Mouse (Mus musculus) lung, postnatal 25 days (tissue): ENCODE data around the gene Reck.

ENCODE experiments used
- DNase-seq: peaks from one replicate; pipeline ENCODE4 v3.0.0; 2022; ENCODE audit warnings: low spot score

The Reck gene

GRCm38 (mm10) chr4:43906443-43906842 lies 31.1 kb downstream of the Reck start:
- DNase-seq: peak; percentile 67

- no peak for DNase-seq
These were observed 42.9 kb downstream of the Reck start for GRCm38 (mm10) chr4:43918221-43918620.

GRCm38 (mm10) chr4:43920602-43921001 lies 45.3 kb downstream of the Reck start:
- no peak for DNase-seq

- no peak for DNase-seq
These were observed 49.8 kb downstream of the Reck start for GRCm38 (mm10) chr4:43925125-43925524.

DNA sequence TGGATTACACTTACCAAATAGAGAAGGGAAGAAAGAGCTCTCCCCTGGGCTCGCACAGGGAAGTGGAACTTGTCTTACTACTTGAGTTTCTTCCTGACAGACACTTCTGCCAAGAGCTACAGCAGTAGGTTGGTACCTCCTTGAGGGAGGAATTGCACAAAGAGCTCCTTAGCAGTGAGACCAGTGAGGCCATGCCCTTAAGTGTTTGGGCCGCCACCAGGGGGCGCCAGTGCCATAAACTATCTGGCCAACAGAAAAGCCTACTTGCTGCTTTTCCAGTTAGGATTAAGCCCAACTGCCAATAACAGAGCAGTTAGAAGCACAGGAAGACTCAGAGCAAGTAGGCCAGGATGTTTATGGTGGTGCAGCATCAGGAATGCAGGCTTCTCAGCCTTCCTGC lies 50.4 kb downstream of the Reck start:
- DNase-seq: peak; percentile 88

GRCm38 (mm10) chr4:43927826-43928225 lies 52.5 kb downstream of the Reck start:
- no peak for DNase-seq

DNA sequence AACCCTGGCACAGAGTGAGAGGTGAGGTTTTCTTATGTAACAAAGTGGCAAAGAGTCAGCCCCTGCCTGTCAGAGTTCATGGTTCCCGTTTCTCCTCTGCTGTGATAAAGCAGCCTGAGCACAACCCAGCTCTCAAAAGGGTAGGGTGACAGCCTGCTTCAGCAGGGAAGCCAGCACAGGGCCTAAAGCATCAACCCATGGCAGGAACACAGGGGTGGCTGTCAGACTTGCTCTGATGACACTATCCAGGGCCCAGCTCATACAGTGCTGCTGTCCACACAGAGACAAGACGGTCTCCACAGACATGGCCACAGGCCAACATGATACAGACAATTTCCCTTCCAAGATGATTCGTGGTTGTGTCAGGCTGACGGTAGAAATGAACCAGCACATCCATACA lies 56.5 kb downstream of the Reck start:
- DNase-seq: no peak

GRCm38 (mm10) chr4:43936186-43936585 lies 60.9 kb downstream of the Reck start:
- no peak for DNase-seq

GRCm38 (mm10) chr4:43936749-43937674 lies 61.7 kb downstream of the Reck start:
- DNase-seq: peak; percentile 28

- DNase-seq: no peak
These were observed 66.0 kb downstream of the Reck start for GRCm38 (mm10) chr4:43941315-43941714.

- DNase-seq: no peak
These were observed 67.1 kb downstream of the Reck start for GRCm38 (mm10) chr4:43942421-43942820.

DNA sequence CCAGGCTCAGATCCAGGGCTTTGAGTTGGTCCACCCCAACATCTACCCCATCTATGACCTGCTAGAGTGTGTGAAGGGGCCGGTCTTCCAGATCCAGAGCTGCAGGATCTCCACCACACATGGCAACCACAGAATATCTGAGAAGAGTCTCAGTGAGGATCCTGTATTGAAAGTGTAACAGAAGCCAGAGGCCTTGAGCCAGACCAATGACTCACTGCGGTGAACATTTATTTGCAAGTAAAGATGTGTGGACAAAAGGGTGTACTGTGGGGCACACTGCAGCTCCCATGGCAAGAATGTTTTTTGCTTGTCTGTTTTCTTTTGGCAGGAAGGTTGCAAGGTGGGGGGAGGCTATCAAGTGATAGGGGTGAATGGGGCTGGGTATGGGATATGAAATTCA lies 72.2 kb downstream of the Reck start:
- no peak for DNase-seq

GRCm38 (mm10) chr4:43957292-43957845 lies 82.0 kb downstream of the Reck start, which contains the start of gene Glipr2:
Glipr2 (plus strand) TSS chr4:43957401.
- peak; percentile 82 for DNase-seq

- DNase-seq: no peak
These were observed 82.6 kb downstream of the Reck start for GRCm38 (mm10) chr4:43957846-43958461.

- DNase-seq: no peak
These were observed 84.3 kb downstream of the Reck start for GRCm38 (mm10) chr4:43959523-43960179.

GRCm38 (mm10) chr4:43960207-43960606 lies 84.9 kb downstream of the Reck start:
- DNase-seq: no peak

- peak; percentile 72 for DNase-seq
These were observed 89.0 kb downstream of the Reck start for GRCm38 (mm10) chr4:43964326-43964833.

GRCm38 (mm10) chr4:43964951-43965684 lies 89.8 kb downstream of the Reck start:
- no peak for DNase-seq

- peak; percentile 68 for DNase-seq
These were observed 90.7 kb downstream of the Reck start for GRCm38 (mm10) chr4:43965856-43966535.

DNA sequence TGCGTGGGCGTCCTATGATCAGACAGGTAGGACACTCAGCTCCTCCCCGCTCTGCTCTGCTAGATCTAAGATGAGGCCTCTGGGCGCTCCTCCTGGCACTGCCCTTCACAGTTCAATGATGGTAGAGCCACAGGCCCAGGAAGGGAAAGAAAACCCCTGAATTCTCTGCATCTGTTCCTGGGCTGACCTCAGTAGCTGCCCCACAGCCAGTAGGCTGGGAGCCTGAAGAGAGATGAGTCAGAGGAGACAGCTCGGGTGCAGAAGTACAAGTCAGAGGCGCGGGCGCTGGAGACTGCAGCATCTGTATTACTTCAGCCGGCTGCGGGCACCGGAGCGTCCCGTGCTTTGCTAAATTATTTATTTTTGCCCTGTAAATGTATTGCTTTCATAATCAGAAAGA lies 93.3 kb downstream of the Reck start:
- peak; percentile 55 for DNase-seq

GRCm38 (mm10) chr4:43969373-43969772 lies 94.0 kb downstream of the Reck start:
- no peak for DNase-seq
